Mouse (Mus musculus) left cerebral cortex, postnatal 25 days (tissue): ENCODE results near the gene Mylip. TPM values are rescaled to one million over a fixed set of nuclear protein-coding genes. Genes with fewer than 3 reads are reported as not detected.

Source experiments
- DNase-seq, 2 experiments: peaks; one replicate each; pipeline ENCODE4 v3.0.0; 2022; ENCODE audit warnings: low spot score in 2 of 2, mixed read lengths in 1 of 2
- intact Hi-C: fragments of 180-260 bp; cut with DNase I; formaldehyde crosslinking; loops from one replicate; pipeline ENCODE4 v1.15.1; 2025
- total RNA-seq, 2 experiments: library from RNA; stranded (reverse); gene quantifications; 2 replicates each; pipeline ENCODE4 v1.2.3; 2021

The Mylip gene
- total RNA-seq, 2 experiments from 2014 or later, result 16.0 to 17.9 TPM

GRCm38 (mm10) chr13:45388889-45389288, 653 bp upstream of the Mylip start:
- DNase-seq, result no peak
- intact Hi-C loops, result loop anchor here (5.0 kb wide), 1 partner anchor 87 kb away; no protein-coding TSS in a partner anchor

- DNase-seq, result peak; percentile 33 to 54
- intact Hi-C loops, result loop anchor here (2.0 to 5.0 kb wide), 2 partner anchors 188 to 360 kb away; no protein-coding TSS in a partner anchor
Observed at GRCm38 (mm10) chr13:45390312-45390961, 895 bp downstream of the Mylip start.

- no peak for DNase-seq
- intact Hi-C loops, result loop anchor here (2.0 to 5.0 kb wide), 2 partner anchors 189 to 360 kb away; no protein-coding TSS in a partner anchor
Observed at GRCm38 (mm10) chr13:45390962-45391853, 1.7 kb downstream of the Mylip start.

DNA sequence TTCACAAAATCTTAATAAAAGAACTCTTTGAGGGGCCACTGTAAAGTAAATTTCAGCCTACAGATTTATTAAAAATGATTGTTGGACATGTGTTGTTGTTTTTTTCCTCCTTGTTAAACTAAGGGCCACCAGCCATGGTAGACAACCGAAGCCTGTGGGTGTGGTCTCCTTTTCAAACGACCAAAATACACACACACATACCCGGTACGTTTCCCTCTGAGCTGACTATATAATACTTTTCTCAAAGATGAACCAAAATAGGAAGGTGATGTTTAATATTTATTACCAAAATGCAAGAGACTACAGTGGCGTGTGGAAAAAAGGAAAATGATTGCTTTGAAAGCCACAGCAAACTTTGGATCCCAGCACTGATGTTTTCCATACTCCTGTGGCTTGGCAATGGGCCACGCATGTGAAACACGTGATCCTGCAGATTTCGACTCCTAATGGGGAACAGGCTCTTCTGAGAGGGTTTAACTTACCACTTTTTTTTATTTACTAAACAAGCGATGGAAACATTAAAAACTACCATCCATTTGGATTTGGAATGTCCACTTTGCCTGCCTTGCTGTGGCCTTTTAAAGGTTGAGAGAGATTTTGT, 2.4 kb downstream of the Mylip start:
- intact Hi-C loops, result loop anchor here (2.0 to 5.0 kb wide), 2 partner anchors 190 to 361 kb away; no protein-coding TSS in a partner anchor
- peak in 1 of 2 experiments; percentile 31 for DNase-seq

GRCm38 (mm10) chr13:45394221-45394768, 4.8 kb downstream of the Mylip start:
- no peak for DNase-seq
- intact Hi-C loops, result loop anchor here (5.0 kb wide), 1 partner anchor 192 kb away; no protein-coding TSS in a partner anchor

- DNase-seq, result no peak
- intact Hi-C loops, result no loop called here
Observed at GRCm38 (mm10) chr13:45396724-45397123, 7.2 kb downstream of the Mylip start.

- intact Hi-C loops, result no loop called here
Observed at GRCm38 (mm10) chr13:45397240-45397639, 7.7 kb downstream of the Mylip start.

GRCm38 (mm10) chr13:45397896-45398805, 8.6 kb downstream of the Mylip start:
- peak in 1 of 2 experiments; percentile 53 for DNase-seq
- intact Hi-C loops, result no loop called here

More at GRCm38 (mm10) chr13:45397240-45397639, 7.7 kb downstream of the Mylip start:
- DNase-seq, result peak in 1 of 2 experiments; percentile 76

- peak; percentile 45 to 84 for DNase-seq
- intact Hi-C loops, result no loop called here
Observed at GRCm38 (mm10) chr13:45400700-45401099, 11.2 kb downstream of the Mylip start.

DNA sequence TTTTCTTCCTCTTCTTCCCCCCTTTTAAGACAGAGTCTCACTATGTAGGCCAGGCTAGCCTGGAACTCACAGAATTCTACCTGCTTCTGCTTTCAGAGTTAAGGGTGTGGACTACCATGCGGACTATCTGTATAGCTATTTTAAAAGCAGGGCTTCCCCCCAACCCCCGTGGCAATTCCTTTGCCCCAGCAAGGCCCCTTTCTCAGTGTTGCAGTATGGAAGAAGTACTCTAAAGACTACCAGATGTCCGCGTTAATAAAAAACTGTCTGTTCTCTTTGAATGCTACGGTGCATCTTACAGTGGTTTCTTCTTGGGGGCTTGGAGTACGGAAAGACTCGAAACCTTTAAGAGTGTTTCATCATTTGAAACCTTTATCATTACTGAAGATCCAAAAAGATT, 12.3 kb downstream of the Mylip start:
- DNase-seq, result no peak
- intact Hi-C loops, result no loop called here

DNA sequence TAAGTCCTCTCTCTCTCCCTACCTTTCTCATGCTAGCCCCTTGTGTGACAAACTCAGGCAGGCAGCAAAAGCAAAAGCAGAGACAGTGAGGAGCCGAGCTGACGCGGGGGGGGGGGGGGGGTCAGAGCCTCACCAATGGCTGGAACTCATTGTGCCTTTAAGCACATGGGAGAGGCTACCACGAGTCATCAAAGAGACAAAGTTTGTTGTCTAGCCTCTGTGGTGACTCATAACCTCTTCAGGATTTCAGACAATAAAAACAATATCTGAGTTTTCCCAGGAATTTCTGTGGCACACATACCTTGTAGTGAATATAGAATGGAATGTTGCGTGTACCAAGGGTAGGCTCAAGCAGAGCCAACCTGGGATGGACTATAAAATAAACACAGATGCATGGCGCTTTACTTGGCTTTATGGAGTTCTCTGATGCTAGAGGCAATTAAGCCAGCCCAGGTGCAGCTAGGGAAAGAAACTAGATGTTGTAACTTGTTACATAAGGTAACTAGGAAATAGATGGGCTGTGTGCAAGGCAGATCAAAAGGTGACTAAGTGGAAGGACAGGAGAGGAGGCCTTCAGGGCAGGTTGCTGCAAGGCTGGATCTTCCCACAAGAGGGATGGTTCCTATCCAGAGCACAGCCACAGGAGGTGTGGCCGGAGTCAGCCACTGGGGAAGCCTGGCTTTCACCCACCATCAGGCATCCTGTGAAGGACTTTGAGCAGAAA, 12.9 kb downstream of the Mylip start:
- DNase-seq, result no peak
- intact Hi-C loops, result no loop called here

GRCm38 (mm10) chr13:45404269-45404668, 14.7 kb downstream of the Mylip start:
- no peak for DNase-seq
- intact Hi-C loops, result no loop called here

- no peak for DNase-seq
- intact Hi-C loops, result no loop called here
Observed at GRCm38 (mm10) chr13:45405194-45405810, 15.8 kb downstream of the Mylip start.

DNA sequence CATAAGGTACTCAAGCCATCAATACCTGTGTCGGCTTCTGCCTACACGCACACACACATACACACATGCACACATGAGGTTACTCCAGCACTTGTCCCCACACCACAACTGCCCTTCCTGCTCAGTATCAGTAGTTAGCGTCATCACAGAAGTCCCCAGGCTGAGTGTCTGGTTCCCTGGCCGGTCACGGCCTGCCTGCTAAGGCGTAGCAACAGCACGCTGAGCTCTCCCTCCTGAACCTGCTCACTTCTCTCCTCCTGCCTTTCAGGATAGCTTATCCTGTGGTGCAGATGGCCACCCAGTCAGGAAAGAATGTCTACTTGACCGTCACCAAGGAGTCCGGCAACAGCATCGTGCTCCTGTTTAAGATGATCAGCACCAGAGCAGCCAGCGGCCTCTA, 16.7 kb downstream of the Mylip start:
- intact Hi-C loops, result no loop called here
- no peak for DNase-seq

GRCm38 (mm10) chr13:45406703-45407102, 17.2 kb downstream of the Mylip start:
- intact Hi-C loops, result no loop called here

GRCm38 (mm10) chr13:45410936-45411335, 21.4 kb downstream of the Mylip start:
- intact Hi-C loops, result no loop called here
- no peak for DNase-seq

More at GRCm38 (mm10) chr13:45406703-45407102, 17.2 kb downstream of the Mylip start:
- no peak for DNase-seq

GRCm38 (mm10) chr13:45413066-45413465, 23.5 kb downstream of the Mylip start:
- DNase-seq, result no peak
- intact Hi-C loops, result no loop called here

DNA sequence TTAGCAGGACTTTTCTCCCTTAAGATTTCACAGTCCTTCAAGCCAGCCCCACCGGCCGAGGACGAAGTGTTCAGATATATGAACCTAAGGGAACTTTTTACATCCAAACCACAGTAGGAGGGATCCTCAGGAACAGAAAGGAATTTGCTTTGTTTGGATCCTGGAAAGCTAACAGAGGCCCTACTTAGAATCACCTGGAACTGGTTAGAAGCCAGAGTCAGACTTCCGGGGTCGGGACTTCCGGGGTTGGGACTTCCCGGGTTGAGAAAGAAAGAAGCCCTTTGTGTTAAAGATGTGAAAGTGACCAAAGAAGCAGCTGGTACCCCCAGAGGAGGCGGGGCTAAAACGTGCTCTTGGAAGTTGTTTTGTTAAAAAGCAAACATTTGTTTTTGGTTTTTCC, 24.5 kb downstream of the Mylip start:
- intact Hi-C loops, result no loop called here

More for the DNA sequence above, 24.5 kb downstream of the Mylip start:
- DNase-seq, result no peak
